Mouse (Mus musculus) erythroblast, embryonic 14.5 days (primary cell): ENCODE measurements around the gene Tceanc2.

Experiments used
- GATA1 ChIP-seq: IDR thresholded peaks from 2 replicates; pipeline ENCODE4 v1.6.1; 2012; ENCODE audit warnings: low read length, inconsistent platforms, mixed read lengths
- TAL1 ChIP-seq: IDR thresholded peaks from 3 replicates; pipeline ENCODE4 v1.6.1; 2012; ENCODE audit warnings: low read length, inconsistent platforms, mixed read lengths

DNA sequence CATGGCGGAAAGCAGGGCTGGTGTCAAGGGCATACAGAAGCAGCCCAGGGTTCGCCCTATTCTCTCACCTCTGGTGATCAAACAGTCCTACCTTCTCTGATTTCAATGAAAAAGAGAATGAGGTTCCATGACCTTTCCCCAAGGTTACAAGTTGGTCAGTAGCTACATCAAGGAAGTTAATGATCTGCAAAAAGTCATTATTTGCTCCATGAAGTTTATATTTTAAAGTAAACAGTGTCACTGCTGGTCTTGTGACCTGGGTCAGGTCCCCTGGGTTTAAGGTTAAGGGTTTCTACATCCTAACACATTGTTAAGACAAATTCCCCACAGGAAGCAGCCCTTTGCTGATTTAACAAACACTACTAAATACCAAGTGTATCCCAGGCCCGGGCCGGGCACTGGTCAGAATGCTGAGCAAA lies 21.9 kb downstream of the Tceanc2 start:
- TF ChIP-seq GATA1 (no peak), TAL1 (no peak)
